Mouse (Mus musculus) layer of hippocampus, adult 2 months (tissue): ENCODE results near the gene Dennd4a. TPM values are rescaled to one million over a fixed set of nuclear protein-coding genes. Genes with fewer than 3 reads are reported as not detected.

Experiments
- DNase-seq, 2 experiments: peaks; one replicate each; pipeline ENCODE4 v3.0.0; 2022; ENCODE audit warnings: low spot score in 2 of 2
- H3K27ac ChIP-seq: fragments of 200-600 bp; 2 replicates; pipeline ENCODE4 v1.8.1; 2022
- H3K4me3 ChIP-seq: fragments of 200-600 bp; 2 replicates; pipeline ENCODE4 v1.8.1; 2022; ENCODE audit warnings: mild to moderate bottlenecking
- CTCF ChIP-seq: fragments of 200-600 bp; conservative IDR thresholded peaks from 2 replicates; pipeline ENCODE4 v1.8.1; 2022; ENCODE audit warnings: antibody characterized with exemption, mild to moderate bottlenecking, moderate library complexity
- total RNA-seq, 2 experiments: library from RNA; stranded (reverse); gene quantifications; 2 replicates each; pipeline ENCODE4 v1.2.3; 2021

The Dennd4a gene
- total RNA-seq, 2 experiments from 2014 or later, result 39.9 to 41.5 TPM

DNA sequence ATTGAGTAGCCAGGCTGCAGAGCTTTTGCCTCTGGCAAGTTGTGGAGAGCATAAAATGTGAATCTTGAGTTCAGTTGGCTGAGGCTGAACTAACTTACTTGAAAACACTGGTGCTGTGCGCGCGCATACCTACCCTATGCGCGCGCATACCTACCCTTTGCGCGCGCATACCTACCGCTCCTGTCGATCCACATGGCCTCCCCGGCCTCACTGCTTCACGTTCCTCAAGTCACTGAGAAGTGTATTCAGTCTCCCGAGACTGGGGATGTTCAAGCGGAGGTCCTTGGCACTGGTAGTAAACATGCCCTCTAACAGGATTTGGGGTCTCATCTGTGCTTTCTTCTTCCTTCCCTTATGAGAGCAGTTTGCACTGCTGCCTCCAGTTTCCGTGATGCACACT lies 107.4 kb downstream of the Dennd4a start:
- TF ChIP-seq CTCF, result no peak
- no peak for DNase-seq
- no peak overlapping the region for H3K4me3 ChIP-seq
- no peak overlapping the region for H3K27ac ChIP-seq

DNA sequence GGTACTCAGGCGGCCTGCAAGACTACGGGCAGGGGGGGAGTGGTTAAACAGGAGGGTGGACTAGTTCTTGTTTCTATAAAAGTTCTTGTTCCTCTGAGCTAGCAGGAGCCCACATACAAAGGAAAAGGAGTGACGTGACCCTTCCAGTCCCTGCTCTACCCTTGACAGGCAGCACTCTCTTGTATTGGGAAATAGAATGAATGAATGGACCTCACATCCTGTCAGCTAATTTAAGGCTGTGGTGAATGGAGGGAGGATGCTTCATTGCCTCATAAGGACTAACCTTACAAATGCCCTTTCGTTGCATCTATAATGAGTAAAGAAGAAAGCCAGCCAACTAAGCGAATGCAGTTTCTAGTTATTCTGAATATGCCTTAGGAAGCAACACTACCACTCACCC lies 114.6 kb downstream of the Dennd4a start:
- Histone ChIP-seq H3K27ac (peak overlapping the region; percentile 73), H3K4me3 (no peak overlapping the region)
- no peak for TF ChIP-seq CTCF
- no peak for DNase-seq

DNA sequence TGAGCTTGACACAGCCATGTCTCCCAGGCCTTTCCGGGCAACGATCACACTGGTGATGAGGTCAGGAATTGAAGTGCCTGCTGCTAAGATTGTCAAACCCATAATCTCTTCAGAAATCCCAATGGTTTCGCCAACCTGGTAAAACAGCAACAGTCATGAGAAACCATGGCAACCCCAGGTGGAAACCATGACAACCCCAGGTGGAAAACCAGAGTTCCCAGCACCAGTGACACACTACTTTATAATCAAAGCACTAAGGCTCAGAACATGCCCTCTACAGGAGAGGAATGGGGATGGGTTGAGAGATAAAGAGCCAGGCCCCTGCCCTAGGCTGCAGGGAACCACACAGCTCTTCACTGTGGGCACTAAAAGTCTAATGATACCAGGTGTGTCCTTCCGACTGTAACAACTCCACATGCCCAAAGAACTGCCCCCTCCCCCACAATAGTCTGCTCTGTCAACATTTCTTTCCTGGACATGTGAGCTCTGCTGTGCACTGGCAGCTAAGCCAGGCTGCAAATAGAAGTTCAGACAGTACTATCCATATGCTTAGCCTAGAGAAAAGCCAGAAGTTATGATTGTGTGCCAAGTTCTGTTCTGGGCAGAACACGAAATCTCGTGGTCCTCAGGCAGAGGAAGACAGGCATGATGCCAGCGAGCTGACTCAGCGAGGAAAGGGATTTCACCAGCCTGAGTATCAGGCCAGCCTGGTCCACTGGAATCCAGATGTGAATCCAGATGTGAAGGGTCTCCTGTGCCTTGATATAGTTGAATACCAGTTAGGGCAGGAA lies 115.3 kb downstream of the Dennd4a start:
- Histone ChIP-seq H3K4me3 (no peak overlapping the region), H3K27ac (peak overlapping the region; percentile 73)
- peak; percentile 19; the same call in 1 of the 2 replicates for TF ChIP-seq CTCF
- DNase-seq, result peak; percentile 76 to 83

DNA sequence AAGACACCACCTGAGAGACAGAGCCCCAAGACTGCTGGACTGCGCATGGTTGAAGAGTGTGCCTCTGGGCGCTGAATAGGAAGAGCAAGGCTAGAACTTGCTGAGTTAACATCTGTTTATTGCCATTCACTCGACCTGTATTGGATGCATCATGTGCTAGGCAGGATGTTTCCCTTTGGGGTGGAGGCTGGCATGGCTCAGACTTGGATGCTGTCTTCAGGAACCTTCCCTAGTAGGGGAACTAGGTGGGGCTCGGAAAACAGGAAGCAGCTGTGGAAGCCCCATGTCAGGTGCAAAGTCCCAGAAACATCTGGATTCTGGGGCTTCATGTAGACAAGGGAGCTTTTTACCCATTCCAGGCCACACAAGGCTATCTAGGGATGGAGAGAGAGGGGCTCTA lies 119.1 kb downstream of the Dennd4a start:
- Histone ChIP-seq H3K27ac (no peak overlapping the region), H3K4me3 (no peak overlapping the region)
- TF ChIP-seq CTCF, result no peak

DNA sequence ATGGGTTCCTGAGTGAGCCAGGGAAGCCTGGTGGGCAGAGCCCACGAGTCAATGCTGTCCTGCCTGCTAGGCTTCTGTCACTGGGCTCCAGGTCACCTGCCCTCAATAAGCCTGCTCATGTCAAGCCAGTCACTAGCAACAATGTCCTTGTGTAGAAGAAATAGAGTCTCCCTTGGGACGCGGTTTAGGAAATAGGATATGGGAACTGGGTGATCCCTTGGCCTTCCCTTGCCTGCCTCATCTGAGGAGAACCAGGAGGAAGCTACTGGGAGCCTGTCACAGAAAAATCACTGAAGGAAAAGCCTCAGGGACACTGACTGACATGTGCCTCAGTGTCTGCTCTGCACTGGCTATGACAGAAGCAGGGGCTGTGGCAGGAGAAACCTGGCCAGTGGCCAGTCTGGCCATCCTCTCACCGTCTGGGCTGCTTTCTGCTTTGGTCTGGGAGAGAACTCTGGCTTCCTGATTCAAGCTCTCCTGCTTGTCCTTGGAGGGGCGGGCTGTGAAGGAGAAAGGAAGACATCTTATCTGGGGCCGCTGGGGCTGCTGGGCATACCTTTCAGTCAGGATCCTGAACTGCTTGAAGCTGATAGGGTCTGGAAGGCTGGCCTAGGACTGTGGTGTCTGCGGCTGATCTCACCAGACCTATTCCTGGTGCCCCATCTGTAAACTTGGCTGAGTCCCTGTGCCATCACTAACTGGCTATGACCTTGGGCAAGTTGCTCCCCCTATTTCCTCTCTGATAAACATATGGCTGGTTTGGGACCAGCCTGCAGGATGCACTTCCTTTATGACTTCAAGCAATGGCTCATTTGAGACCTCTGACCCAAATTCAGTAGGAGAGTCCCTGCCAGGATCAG lies 120.8 kb downstream of the Dennd4a start:
- TF ChIP-seq CTCF, result no peak
- DNase-seq, result no peak
- Histone ChIP-seq H3K27ac (no peak overlapping the region), H3K4me3 (no peak overlapping the region)

More for the DNA sequence above, 119.1 kb downstream of the Dennd4a start:
- DNase-seq, result no peak

DNA sequence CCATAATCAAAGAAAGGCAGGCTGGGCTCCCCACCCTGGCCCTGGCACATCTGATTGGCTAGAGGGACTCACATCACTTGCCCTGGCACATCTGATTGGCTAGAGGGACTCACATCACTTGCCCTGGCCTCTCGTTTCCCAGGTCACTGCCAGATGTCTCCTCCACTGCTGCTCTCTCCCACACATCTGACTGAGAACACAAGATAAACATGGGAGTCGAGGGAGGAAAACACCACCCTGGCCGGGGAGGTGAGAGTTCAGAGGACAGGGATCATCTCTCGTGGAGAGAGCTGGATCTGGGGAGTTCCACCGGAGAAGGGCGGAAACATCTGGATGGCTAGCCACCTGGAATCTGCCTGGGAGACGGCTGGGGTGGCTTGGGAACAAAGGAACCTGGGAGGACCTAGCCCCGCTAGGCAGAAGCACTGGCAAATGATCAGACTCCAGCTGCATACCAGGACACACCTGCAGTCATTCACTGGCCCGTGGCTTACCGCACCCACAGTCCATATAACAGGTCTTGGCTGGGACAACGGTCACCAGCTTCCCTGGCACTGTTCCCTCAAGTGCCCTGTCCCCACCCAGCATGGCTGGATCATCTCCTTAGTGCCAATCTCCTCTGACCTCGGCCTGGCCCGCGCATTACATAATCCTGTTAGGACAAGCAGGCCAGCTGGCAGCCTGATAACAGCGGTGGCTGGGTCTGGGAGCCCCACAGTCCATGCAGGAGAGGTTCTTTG lies 123.0 kb downstream of the Dennd4a start:
- Histone ChIP-seq H3K27ac (no peak overlapping the region), H3K4me3 (no peak overlapping the region)
- no peak for TF ChIP-seq CTCF
- no peak for DNase-seq

DNA sequence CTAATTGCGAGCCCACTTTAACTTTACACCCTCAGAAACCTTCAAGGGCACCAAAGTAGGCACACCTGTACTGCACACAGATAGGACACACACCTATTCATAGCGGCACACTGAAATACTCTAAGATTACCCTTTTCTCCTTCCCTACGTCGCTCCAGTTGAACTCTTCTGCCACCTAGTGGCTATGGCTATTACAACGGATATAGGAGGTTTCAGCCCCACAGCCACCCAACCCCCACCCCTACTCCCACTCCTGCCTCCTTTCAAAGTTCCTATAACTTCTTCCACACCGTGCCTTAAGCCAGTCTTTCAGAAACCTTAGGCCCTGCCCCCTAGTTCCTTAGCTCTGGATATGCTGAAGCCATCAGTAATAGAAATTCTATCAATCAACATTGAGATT lies 125.4 kb downstream of the Dennd4a start:
- Histone ChIP-seq H3K27ac (no peak overlapping the region), H3K4me3 (no peak overlapping the region)
- peak; percentile 51 to 69 for DNase-seq
- peak; percentile 92 for TF ChIP-seq CTCF

DNA sequence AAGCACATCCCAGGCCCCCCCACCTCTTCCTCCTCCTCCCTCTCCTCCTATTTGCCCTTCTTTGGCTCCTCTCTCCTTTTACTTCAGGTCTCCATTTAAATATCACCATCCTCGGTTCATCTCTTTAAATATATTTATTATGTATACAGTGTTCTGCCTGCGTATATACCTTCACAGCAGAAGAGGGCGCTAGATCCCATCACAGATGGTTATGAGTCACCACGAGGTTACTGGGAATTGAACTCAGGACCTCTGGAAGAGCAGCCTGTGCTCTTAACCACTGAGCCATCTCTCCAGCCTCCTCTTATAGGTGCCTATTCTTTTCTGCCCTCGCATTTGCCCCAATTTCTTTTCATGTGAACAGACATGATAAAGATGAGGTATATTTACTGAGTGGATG lies 126.4 kb downstream of the Dennd4a start:
- no peak overlapping the region for H3K27ac ChIP-seq
- TF ChIP-seq CTCF, result peak; percentile 36
- no peak for DNase-seq
- no peak overlapping the region for H3K4me3 ChIP-seq

DNA sequence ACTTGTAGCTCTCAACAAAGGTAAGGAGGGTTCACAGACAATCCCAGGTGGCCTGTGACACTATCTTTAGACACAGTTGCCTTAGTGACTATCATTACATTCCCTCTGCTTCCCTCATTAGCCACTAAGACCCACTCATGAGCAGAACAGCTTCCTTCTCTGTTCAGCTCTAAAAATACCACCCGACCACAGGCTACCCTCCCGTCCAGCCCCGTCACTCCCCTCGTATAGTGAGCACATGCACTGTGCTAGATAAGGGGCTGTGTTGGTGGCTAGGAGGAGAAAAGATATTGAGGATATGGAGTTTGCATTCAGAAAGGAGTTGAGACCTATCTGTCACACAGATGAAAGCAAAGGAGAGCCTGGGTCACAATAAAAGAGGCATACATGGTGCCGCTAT lies 127.4 kb downstream of the Dennd4a start:
- TF ChIP-seq CTCF, result no peak
- DNase-seq, result no peak
- H3K27ac ChIP-seq, result no peak overlapping the region

DNA sequence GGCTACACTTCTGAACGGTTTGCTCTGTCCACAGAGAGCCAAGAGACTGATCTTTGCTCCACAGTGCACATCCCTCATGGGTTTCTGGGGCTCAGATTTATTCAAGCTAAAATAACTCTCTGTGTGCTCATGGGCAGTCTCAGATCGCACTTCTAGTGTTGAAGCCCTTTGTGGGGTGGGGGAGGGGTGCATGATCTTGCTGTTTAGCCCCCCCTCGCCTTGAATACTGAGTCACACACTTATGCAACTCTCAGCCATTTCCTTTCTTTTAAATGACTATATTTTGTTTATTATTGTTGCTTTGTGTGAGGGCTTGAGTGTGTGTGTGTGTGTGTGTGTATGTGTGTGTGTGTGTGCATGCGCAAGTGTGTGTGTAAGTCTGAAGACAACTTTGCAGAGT lies 128.1 kb downstream of the Dennd4a start:
- no peak overlapping the region for H3K27ac ChIP-seq
- no peak for TF ChIP-seq CTCF

More for the DNA sequence above, 127.4 kb downstream of the Dennd4a start:
- H3K4me3 ChIP-seq, result no peak overlapping the region

DNA sequence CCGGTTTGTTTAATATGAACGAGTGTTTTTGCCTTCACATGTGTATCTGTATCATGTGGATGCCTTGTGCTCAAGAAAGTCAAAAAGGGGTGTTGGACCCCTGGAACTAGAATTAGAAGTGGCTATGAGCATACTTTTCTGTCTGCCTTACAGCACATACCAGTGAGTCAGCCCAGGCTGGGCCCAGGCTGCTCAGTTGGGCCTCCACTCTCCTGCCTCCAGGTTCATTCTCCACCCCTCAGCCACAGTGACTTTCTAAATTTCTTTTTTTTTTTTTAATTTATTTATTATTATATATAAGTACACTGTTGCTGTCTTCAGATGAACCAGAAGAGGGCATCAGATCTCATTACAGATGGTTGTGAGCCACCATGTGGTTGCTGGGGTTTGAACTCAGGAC lies 128.7 kb downstream of the Dennd4a start:
- no peak for DNase-seq

More for the DNA sequence above, 128.1 kb downstream of the Dennd4a start:
- H3K4me3 ChIP-seq, result no peak overlapping the region
- DNase-seq, result no peak

DNA sequence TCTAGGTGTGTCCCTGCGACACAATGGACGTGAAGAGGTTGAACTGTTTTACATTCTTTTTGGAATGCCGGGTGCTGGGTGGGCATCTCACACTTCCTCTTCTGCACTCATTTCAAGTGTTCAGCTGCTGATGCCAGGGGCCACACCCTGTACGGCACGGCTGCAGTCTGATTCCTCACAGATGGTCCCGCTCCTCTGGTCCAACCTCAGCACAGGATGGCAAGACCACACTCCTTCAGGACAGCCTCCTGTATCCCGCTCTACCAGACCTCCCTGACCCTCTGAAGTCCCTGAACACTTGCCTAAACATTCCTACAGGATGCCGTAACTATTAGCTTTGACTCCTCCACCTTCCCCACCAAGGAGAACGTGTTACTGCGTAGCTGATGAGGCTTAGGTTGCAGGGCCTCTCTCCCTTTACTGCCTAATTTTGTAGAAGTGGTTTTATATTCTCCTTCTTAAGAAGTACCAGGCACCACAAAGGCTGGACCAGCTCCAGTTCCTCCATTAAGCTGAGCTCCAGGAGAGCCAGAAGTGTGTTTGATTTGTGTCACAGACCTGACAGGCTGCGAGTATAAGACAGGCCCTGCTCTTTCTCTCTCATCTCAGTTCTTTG lies 129.7 kb downstream of the Dennd4a start:
- TF ChIP-seq CTCF, result no peak
- no peak for DNase-seq
- H3K27ac ChIP-seq, result no peak overlapping the region
- H3K4me3 ChIP-seq, result no peak overlapping the region

More for the DNA sequence above, 128.7 kb downstream of the Dennd4a start:
- Histone ChIP-seq H3K27ac (no peak overlapping the region), H3K4me3 (no peak overlapping the region)
- TF ChIP-seq CTCF, result peak; percentile 35
